Mouse (Mus musculus): ENCODE measurements around the gene Rcc1.

DNA sequence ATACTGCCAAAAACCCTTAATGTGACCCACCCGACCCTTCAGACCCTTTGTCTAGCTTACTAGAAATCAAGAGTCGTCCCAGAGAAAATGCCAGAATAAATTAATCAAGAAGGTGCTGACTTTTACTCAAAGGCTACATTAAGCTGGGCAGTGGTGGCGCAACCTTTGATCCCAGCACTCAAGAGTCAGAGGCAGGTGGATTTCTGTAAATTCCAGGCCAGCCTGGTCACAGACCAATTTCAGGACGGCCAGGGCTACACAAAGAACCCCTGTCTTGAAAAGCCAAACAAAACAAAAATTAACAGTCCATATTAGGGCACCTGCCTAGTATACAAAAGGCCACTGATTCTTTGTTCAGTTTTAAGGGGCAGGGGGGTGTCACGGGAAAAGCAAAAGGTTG lies 26.9 kb downstream of the Rcc1 start:
- TF ChIP-seq POLR2A (IDR thresholded peaks at IDR 0.05; ENCODE audit: borderline replicate concordance, extremely low read depth, low read depth, low read length) (no peak), CTCF (IDR thresholded peaks at IDR 0.05; ENCODE audit: insufficient read depth, low read length) (no peak)

Measured in lung, adult 2 months (tissue).